Comparison of ENCODE assay signal across 22 mouse cellular contexts in genomic region chr14:57691316-57691715, GRCm38 (mm10). TPM values are rescaled to one million over a fixed set of nuclear protein-coding genes. Genes with fewer than 3 reads are reported as not detected.
"Had no signal": no experiment of that assay in that cellular context is flagged by ENCODE, and none has a peak within 500 bp of the region (broad histone marks: within the 10 kb centered on the region; RNA-seq: fewer than 3 reads in every experiment).

No protein-coding gene starts in this region.

- H3K4me2 ChIP-seq: intestine, embryonic 15.5 days; kidney, embryonic 15.5 days; midbrain, embryonic 13.5 days had no signal

- DNase-seq: kidney, adult 2 months; kidney, postnatal 14 days; lung, adult 2 months; lung, postnatal 36 days; right cerebral cortex, postnatal 25 days; thymus, adult 18-20 months; thymus, postnatal 25 days had no signal

- H3K9me3 ChIP-seq: intestine, embryonic 15.5 days; kidney, embryonic 15.5 days; limb, embryonic 10.5 days; midbrain, embryonic 13.5 days had no signal

- H3K27ac ChIP-seq: intestine, embryonic 15.5 days; kidney, embryonic 15.5 days; left cerebral cortex, adult 2 months; limb, embryonic 10.5 days; midbrain, embryonic 13.5 days had no signal

- H3K9ac ChIP-seq: intestine, embryonic 15.5 days; kidney, embryonic 15.5 days; liver, embryonic 14.5 days; midbrain, embryonic 13.5 days had no signal

- H3K4me1 ChIP-seq: intestine, embryonic 15.5 days; kidney, embryonic 15.5 days; limb, embryonic 10.5 days; midbrain, embryonic 13.5 days had no signal

- H3K4me3 ChIP-seq: intestine, embryonic 15.5 days; kidney, embryonic 15.5 days; left cerebral cortex, adult 2 months; limb, embryonic 10.5 days; midbrain, embryonic 13.5 days had no signal

- ATAC-seq: intestine, embryonic 15.5 days; lung, postnatal 0 days; midbrain, embryonic 13.5 days had no signal

- H3K27me3 ChIP-seq: intestine, embryonic 15.5 days; kidney, embryonic 15.5 days; midbrain, embryonic 13.5 days had no signal

RNA-seq across cellular contexts. Expression of gene Gm49361, which starts 54.6 kb away (rescaled TPM):
- total RNA-seq: layer of hippocampus, postnatal 14 days; megakaryocyte progenitor cell, adult 5-6 weeks; midbrain, postnatal 0 days had no signal
- polyA plus RNA-seq: kidney, adult 2 months; kidney, embryonic 15.5 days; large intestine, adult 2 months; limb, embryonic 10.5 days; limb, embryonic 14.5 days; liver, embryonic 14.5 days; lung, postnatal 0 days; midbrain, embryonic 13.5 days; midbrain, postnatal 0 days; neural tube, embryonic 14.5 days; stomach, embryonic 16.5 days; urinary bladder, adult 2 months had no signal
